Mouse (Mus musculus) gastrocnemius, postnatal 10 days (tissue): ENCODE data around the gene Tor4a. TPM values are rescaled to one million over a fixed set of nuclear protein-coding genes. Genes with fewer than 3 reads are reported as not detected.
A peak's percentile ranks its signal among the peaks of the same experiment; 100 is the strongest.

Source experiments
- DNase-seq: peaks from one replicate; pipeline ENCODE4 v3.0.0; 2021; ENCODE audit warnings: mixed read lengths
- long read RNA-seq, 2 experiments: library from polyadenylated mRNA; stranded (forward); transcript quantifications; one replicate each; pipeline ENCODE4 v2.0.0; 2021
- total RNA-seq, 2 experiments: library from RNA; stranded (reverse); gene quantifications; 2 replicates each; pipeline ENCODE4 v1.2.3; 2021

Gene Tor4a
- total RNA-seq = 1 to 10 TPM; 1.9 to 2.9 TPM
- long read RNA-seq, experiment 1, partial matches to known transcripts = 1 of 4 reads
- long read RNA-seq, experiment 1, other reads (novel, unspliced or antisense) = 0 of 4 reads
- long read RNA-seq, experiment 2, partial matches to known transcripts = 0 of 2 reads
- long read RNA-seq, experiment 2, other reads (novel, unspliced or antisense) = 2 of 2 reads

GRCm38 (mm10) chr2:25196172-25196954, at the start of gene Tor4a:
Gene Tor4a (minus strand): TSS chr2:25196886.
- DNase-seq = peak; percentile 32

DNA sequence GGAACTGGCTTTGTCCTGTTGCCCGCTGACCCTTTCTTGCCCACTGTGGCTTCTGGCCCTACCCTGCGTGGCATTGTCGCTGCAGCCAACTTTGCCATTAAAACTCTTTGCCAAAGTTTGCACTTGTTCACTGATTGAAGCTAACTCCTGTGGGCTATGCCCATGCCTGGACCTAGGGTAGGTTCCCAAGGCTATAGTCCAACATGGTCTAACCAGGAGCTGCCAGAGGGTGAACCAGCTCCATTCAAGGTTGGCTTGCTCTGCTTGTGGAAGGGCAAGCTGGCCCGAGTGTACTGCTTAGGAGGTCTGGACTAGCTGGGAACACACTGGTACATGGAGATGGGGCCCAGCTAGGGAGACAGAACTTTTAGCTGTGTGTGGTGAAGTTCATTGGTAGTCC, 47.5 kb upstream of the Tor4a start:
- no peak for DNase-seq

DNA sequence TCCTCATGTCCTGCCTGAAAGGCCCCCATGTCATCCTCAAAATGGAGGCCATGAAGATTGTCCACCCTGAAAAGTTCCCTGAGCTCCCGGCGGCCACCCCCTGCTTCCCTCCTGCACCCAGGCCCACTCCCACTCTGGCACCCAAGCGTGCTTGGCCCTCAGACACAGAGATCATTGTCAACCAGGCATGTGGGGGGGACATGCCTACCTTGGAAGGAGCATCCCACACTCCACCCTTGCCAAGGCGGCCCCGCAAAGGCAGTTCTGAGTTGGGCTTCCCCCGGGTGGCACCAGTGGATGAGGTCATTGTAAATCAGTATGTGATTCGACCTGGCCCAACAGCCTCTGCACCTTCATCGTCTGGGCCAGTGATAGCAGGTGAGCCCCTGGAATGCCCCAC, 46.7 kb upstream of the Tor4a start:
- DNase-seq = no peak

GRCm38 (mm10) chr2:25242101-25242506, 45.4 kb upstream of the Tor4a start, which contains the start of the genes Rnf208 and Cysrt1:
Gene Rnf208 (plus strand): TSS chr2:25242255.
Gene Cysrt1 (minus strand): TSS chr2:25242452.
- no peak for DNase-seq

DNA sequence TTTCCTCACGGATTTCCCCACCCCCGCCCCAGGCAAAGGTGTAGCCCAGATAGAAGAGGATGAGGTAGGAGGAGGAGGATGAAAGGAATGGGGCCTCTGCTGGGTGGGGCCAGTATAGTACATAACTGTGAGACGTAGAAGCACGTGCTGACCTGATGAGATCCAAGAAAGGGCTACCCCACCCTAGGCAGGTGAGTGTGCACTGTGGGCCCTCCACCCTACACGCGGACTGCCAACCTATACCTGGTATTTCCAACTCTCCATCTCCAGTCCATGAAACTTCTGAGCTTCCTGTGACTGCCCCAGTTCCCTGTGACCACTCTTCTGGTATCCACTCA, 44.7 kb upstream of the Tor4a start:
- no peak for DNase-seq

- peak; percentile 50 for DNase-seq
These were observed 44.2 kb upstream of the Tor4a start for GRCm38 (mm10) chr2:25240723-25241437.

- DNase-seq = no peak
These were observed 43.6 kb upstream of the Tor4a start for GRCm38 (mm10) chr2:25240310-25240709.

- no peak for DNase-seq
These were observed 43.1 kb upstream of the Tor4a start for GRCm38 (mm10) chr2:25239766-25240165.

DNA sequence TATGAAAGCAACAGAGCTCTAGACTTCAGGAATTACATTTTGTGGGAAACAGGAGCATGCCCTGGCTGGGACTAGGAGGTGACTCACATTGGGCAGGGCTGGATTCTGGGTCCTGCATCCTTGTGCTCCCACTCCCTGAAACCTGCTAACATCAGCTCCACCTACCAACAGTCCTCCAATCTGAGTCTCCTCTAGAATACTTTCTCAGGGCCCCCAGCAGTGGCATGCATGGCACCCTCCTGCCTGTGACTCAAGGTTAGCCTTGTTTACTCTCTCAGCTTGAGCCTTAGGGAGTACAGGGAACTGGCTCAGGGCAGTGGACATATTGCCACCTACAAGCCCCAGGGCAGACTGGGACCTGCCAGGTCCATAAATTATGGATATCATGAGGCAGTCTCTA, 41.4 kb upstream of the Tor4a start:
- DNase-seq = no peak

DNA sequence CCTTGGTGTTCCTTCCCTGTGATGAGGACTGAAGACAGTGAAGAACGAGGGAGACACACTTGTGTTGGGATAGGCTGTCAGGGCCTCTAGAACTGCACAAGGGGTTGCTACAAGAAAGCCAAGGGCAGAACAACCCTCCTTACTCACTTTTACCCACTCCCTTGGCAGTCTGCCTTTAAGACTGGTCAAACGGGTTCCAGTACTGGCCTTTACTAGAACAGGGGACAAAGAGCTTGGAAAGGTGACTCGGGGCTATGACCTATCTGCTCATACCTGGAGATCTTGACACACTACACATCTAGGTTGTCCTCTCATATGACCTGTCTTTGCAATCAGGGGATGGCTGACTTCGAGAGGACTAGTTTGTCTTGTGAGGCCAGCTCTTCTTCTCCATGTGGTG, 40.8 kb upstream of the Tor4a start:
- DNase-seq = no peak

DNA sequence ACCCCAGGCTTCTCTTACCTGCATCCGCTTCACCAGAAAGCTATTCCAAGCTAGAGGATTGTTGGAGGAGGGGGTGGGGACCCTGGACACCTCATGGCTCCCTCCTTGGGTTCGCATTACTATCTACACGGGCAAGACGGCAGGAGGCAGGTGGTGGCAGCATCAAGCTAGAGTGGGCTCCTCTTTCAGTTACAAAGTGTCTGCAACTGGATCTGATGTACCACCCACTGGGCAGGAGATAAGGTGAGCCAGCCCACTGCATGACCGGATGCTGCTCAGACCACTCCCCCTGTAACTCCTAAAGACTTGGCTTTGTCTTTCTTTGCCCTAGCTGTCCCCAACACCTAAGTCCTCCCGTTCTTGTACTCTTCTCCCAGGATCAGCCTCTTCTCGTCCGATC, 39.9 kb upstream of the Tor4a start, which contains the start of gene Rnf224:
Gene Rnf224 (minus strand): TSS at position 174 of the 400 bp plus-strand sequence.
- no peak for DNase-seq

DNA sequence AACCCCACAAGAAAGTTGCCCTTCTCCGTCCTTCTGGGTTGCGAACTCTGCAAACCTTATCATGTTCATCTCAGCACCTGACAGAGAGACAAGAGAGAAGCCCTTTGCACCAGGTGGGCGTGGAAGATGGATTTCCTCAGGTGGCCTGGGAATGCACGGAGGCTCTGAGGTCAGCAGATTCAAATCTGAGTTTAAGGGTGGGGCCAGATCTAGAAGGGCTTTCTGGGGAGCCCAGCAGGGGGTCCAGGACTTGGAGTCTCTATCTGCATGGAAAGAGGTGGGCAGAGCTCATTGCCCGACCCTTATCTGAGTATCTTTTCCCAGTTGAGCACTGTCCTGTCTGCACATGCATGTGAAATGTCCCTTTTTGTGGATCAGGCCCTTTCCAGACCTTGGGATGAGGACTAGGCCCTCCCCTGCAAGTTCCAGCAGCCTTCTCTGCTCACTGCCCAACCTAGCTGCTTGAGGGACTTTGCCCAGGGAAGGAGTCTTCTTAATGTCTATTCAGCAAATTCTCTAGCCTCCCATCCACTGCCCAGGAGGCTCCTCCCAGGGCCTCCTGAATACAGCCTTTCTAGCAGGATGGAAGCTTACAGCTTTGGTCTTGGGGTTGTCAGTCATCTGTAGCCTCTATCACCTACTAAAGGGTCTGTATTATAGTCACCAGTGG, 38.0 kb upstream of the Tor4a start:
- no peak for DNase-seq

- no peak for DNase-seq
These were observed 37.4 kb upstream of the Tor4a start, which contains the start of gene Slc34a3 for GRCm38 (mm10) chr2:25234050-25234449. Gene Slc34a3 (minus strand): TSS chr2:25234364.

- DNase-seq = no peak
These were observed 36.7 kb upstream of the Tor4a start for GRCm38 (mm10) chr2:25233421-25233820.

GRCm38 (mm10) chr2:25231038-25231437, 34.4 kb upstream of the Tor4a start:
- DNase-seq = no peak

DNA sequence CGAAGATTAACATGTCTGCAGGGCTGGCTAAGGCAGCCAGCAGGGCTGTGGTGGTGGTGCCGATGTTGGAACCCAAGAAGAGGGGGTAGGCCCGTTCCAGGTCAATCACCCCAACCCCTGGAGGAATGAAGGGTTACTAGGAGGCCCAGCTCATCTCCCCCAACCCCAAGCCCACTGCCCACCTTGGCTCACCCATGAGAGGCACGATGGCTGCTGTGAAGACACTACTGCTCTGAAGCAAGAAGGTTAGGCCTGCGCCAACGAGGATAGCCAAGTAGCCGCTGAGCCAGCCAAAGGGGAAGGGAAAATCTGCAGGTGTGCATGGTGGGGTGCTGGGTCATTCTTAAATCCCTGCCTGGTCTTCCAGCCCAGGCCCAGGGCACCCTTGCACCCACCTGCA, 33.9 kb upstream of the Tor4a start:
- no peak for DNase-seq

DNA sequence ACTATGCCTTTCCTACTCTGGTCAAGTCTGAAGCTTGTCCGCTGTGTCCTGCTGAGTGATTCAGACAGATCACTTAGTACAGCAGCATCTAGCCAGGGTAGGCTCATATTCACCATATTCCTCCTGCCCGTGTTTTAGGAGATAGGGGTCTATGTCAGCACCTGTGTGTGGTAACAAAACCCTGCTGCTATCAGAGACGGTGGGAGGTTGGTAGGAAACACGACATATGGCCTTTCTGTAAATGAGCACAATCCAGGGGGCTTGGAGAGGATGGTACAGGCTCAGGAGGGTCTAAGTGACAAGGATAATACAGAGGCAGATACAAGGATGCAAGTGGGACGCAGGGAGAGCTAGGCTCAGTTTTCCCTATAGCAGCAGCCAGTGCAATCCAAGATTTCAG, 32.9 kb upstream of the Tor4a start:
- DNase-seq = no peak

DNA sequence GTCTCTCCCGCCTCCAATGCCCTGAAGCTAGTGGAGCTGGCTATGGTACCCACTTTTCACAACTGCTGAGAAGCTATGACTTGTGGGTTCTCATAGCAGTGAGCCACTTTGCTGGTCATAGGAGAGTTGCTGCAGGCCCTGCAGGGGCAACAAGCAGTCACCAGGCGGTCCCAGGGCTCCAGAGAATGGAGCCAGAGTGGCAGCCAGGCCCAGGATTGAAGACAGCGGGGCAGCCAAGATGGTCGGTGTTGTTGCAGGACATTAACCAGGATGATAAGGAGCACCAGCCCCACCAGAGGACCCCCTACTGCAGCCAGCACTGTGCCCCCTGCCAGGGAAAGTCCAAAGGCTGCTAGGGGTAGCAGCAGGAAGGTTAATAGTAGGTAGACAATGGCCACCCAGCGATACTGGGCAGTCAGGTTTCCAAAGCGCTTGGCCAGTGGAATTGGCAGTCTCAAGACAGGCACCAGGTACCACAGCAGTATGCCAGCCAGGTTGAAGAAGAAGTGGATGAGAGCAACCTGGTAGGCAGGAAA, 32.4 kb upstream of the Tor4a start:
- no peak for DNase-seq

- DNase-seq = peak; percentile 84
These were observed 31.8 kb upstream of the Tor4a start for GRCm38 (mm10) chr2:25228431-25228889.

DNA sequence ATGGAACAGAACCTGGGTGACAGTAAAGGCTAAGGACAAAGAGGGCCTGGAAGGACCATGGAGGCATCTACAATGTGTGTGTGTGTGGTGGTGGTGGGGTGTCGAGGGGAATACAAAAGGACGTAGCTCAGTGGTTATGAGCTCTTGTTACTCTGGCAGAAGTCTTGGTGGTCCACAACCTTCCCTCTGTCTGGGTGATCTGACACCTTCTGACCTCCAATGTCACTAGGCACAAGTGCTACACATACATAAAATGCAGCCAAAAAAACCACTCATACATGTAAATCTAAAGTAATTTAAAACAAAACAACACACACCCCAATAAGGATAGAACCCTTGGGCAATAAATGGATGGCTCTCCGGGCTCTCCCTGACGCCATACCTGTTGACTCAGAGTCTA, 30.7 kb upstream of the Tor4a start:
- DNase-seq = no peak

DNA sequence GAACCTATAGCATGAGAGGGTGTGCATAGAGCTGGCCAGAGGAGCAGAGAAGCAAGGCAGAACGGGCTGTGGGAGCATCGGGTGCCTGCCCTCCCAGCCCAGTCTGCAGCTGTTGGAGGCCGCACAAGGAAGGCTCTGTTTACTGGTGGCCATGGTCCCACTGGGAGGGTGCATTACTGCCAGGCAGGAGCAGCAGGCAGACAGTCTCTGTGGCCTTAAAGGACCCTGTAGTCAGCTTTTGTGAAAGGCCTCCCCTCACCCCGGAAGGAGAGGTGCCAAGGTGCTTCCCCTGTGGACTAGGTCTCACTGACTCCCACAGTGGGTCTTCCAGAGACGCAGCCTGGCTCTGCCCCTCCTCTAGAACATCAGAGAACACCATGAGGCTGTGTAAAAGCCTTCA, 30.2 kb upstream of the Tor4a start:
- peak; percentile 61 for DNase-seq

DNA sequence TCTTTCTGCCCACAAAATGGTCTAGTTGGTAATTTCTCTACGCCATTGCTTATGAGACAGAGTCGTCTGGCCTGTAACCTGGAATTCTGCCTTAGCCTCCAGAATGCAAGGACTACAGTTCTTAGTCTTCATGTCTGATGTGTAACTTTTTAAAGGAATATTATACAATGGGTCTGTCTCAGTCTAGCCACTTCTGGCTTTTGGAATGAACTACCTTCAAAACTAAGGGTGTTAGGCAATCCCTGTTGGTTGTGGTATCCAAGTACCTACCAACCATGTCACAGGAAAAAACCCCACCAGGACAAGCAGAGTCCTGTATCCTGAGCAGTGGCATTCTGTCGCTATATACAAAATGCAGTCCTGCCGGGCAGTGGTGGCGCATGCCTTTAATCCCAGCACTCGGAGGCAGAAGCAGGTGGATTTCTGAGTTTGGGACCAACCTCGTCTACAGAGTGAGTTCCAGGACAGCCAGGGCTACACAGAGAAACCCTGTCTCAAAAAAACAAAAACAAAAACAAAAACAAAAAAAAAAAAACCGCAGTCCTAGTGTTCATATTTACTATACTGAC, 29.2 kb upstream of the Tor4a start:
- DNase-seq = no peak
